Mouse (Mus musculus) liver, embryonic 15.5 days (tissue): ENCODE results near the gene Trabd2b. TPM values are rescaled to one million over a fixed set of nuclear protein-coding genes. Genes with fewer than 3 reads are reported as not detected.

Experiments used
- ATAC-seq: fragments of 200-750 bp; cut with Nextera tagmentation; 2 replicates; pipeline ENCODE4 v1.8.0; 2017; ENCODE audit warnings: moderate number of reproducible peaks, mild to moderate bottlenecking, moderate library complexity; ENCODE audit not compliant: insufficient read depth
- H3K27ac ChIP-seq: fragments of 300-500 bp; sonication (generic); replicated peaks from 2 replicates; pipeline ENCODE4 v1.5.1; 2015; ENCODE audit warnings: mild to moderate bottlenecking, inconsistent platforms
- H3K27me3 ChIP-seq: fragments of 300-500 bp; sonication (generic); 2 replicates; pipeline ENCODE4 v1.6.1; 2015; ENCODE audit warnings: mild to moderate bottlenecking, inconsistent platforms
- H3K36me3 ChIP-seq: fragments of 300-500 bp; sonication (generic); replicated peaks from 2 replicates; pipeline ENCODE4 v1.6.1; 2015; ENCODE audit warnings: moderate library complexity, mild to moderate bottlenecking, inconsistent platforms
- H3K4me1 ChIP-seq: fragments of 300-500 bp; sonication (generic); replicated peaks from 2 replicates; pipeline ENCODE4 v1.6.1; 2015; ENCODE audit warnings: inconsistent platforms
- H3K4me2 ChIP-seq: fragments of 300-500 bp; sonication (generic); 2 replicates; pipeline ENCODE4 v1.6.1; 2015; ENCODE audit warnings: moderate library complexity, mild to moderate bottlenecking, inconsistent platforms
- H3K4me3 ChIP-seq: fragments of 300-500 bp; sonication (generic); replicated peaks from 2 replicates; pipeline ENCODE4 v1.5.1; 2015; ENCODE audit warnings: mild to moderate bottlenecking, inconsistent platforms
- H3K9ac ChIP-seq: fragments of 300-500 bp; sonication (generic); 2 replicates; pipeline ENCODE4 v1.6.1; 2015; ENCODE audit warnings: moderate library complexity, mild to moderate bottlenecking, inconsistent platforms
- H3K9me3 ChIP-seq: fragments of 300-500 bp; sonication (generic); replicated peaks from 2 replicates; pipeline ENCODE4 v1.6.1; 2016; ENCODE audit warnings: inconsistent platforms
- WGBS: fragments of 180-500 bp; shearing (Covaris S2); methylation state at CpG from one replicate; pipeline ENCODE4 v1.1.7; 2015; ENCODE audit warnings: mixed read lengths; ENCODE audit not compliant: insufficient replicate concordance; 5-methylcytosine and 5-hydroxymethylcytosine counted together
- polyA plus RNA-seq: library from polyadenylated mRNA; unstranded; fragments of >200 nt; fragmentation: Nextera tagmentation; extraction: Ambion mirVana; gene quantifications from 2 replicates; pipeline ENCODE4 v1.2.1, GENCODE M21; 2015

Trabd2b gene
- polyA plus RNA-seq, 1 experiment from 2014 or later = 0.08 TPM

DNA sequence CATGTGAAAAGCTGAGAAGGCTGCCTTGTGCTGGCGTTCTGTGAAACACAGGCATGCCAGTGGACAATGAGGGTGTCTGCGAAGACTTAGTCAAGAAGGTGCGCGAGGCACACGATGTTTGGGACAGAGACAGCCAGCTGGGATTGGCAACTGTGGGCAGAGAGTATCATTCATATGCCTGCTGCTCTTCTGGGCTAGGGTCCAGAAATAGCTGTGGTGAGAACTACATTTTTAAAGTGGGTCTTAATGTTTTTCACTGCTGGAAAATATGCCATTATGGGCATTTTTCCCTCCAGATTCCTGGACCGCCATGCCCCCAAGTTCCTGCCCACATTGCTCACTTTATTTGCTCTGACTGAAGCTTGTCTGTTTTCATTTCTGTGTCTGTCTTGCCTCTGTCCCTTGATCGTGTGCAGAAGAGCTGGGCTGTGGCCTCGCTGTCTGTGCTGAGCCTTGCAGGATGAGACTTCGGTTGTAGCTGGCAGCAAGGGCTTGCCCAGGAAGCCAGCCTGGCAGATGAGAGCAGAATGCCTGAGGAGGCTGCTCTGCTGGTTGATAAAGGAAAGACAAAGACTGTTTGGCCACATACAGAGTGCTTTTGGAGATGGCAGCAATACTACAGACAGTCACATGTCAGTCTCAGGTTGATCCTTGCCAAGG lies 42.0 kb downstream of the Trabd2b start:
- H3K27me3 ChIP-seq = no peaks in the 10 kb centered on the region
- no peak overlapping the region for H3K9ac ChIP-seq
- ATAC-seq = no peak
- H3K4me2 ChIP-seq = no peak overlapping the region
- H3K4me3 ChIP-seq = no peak overlapping the region
- no peaks in the 10 kb centered on the region for H3K4me1 ChIP-seq
- no peaks in the 10 kb centered on the region for H3K36me3 ChIP-seq
- H3K9me3 ChIP-seq = no peaks in the 10 kb centered on the region
- WGBS = 66% methylated on average over 9 of the region's 9 CpGs
- H3K27ac ChIP-seq = no peak overlapping the region

- WGBS = 57% methylated on average over 3 of the region's 3 CpGs
- no peaks in the 10 kb centered on the region for H3K9me3 ChIP-seq
Observed at GRCm38 (mm10) chr4:114453101-114453500, 46.6 kb downstream of the Trabd2b start.

DNA sequence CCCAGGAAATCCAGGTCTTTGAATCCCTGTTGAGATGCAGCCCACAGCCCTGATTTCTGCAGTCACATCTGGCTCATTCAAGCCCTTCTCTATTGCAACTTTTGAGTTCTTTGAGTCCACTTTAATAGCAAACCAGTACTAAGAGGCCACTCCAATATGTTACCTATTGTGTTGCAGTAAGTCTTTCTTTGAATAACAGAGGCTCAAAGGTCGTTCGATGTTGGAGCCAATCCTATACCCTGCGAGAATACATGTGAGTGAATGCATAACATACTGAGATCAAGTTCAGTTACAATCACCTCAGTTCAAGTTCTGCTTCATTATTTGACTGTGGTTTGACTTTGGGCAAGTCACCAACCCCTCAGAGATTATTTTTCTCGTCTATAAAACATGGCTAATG lies 47.5 kb downstream of the Trabd2b start:
- 63% methylated on average over 4 of the region's 4 CpGs for WGBS

More at GRCm38 (mm10) chr4:114453101-114453500, 46.6 kb downstream of the Trabd2b start:
- no peak overlapping the region for H3K4me3 ChIP-seq
- H3K36me3 ChIP-seq = no peaks in the 10 kb centered on the region
- no peaks in the 10 kb centered on the region for H3K27me3 ChIP-seq
- no peaks in the 10 kb centered on the region for H3K4me1 ChIP-seq
- no peak overlapping the region for H3K27ac ChIP-seq
- no peak overlapping the region for H3K4me2 ChIP-seq
- no peak for ATAC-seq
- H3K9ac ChIP-seq = no peak overlapping the region

DNA sequence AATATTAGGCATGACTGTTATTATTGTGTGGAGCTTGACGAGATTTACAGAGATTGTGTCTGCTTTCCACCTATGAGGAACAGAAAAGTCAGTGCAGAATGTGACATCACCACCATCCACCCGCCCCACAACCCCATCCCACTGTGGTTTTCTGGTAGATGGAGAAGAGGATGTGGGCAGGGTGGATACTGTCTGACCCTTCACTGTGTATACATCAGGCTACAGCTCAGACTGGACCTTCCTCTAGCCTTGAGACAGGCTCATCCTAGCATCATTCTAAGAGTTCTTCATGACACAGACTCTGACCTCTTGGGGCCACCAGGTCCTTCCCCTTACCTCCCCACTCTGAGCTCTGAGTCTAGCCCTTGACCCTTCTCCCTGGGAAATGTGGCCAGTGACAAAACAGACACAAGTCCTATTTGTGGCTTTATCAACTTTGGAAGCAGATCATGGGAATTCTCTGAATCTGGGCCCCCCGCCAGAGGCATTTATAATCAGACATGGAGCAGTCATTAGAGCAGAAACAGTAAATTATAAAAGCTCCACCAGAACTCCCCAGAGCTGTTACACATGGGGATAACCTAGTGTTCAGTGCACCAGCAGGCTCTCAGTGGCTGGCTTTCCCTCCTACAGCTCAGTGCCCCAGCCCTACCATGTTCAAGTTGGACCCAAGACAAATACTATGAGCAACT lies 48.1 kb downstream of the Trabd2b start:
- Histone ChIP-seq H3K9me3 (no peaks in the 10 kb centered on the region), H3K4me1 (no peaks in the 10 kb centered on the region), H3K4me3 (no peak overlapping the region), H3K4me2 (no peak overlapping the region), H3K9ac (no peak overlapping the region), H3K27me3 (no peaks in the 10 kb centered on the region), H3K27ac (no peak overlapping the region), H3K36me3 (no peaks in the 10 kb centered on the region)
- 51% methylated on average over 3 of the region's 3 CpGs for WGBS
- no peak for ATAC-seq

More for the DNA sequence above, 47.5 kb downstream of the Trabd2b start:
- Histone ChIP-seq H3K4me2 (no peak overlapping the region), H3K27ac (no peak overlapping the region), H3K4me3 (no peak overlapping the region), H3K36me3 (no peaks in the 10 kb centered on the region), H3K27me3 (no peaks in the 10 kb centered on the region), H3K4me1 (no peaks in the 10 kb centered on the region), H3K9me3 (no peaks in the 10 kb centered on the region), H3K9ac (no peak overlapping the region)
- no peak for ATAC-seq

DNA sequence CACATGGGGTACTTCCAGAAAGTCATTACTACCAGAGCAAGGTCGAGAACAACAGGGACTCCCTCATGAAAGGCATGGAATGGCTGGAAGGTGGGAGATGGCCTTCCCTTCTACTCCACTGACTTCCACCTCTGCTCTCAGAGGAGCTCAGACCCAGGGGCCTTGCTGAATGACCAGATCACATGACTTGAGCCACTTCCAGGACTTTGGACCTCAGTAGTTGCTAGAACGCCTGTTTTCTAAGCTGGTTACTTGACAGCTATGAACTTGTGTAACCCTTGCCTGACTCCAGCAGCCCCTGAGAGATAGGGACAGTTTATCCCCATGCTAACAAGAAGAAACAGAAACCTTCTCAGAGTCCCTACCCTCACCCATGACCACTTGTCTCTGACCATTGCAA lies 50.6 kb downstream of the Trabd2b start:
- Histone ChIP-seq H3K27ac (no peak overlapping the region), H3K9me3 (no peaks in the 10 kb centered on the region), H3K4me3 (no peak overlapping the region), H3K4me1 (no peaks in the 10 kb centered on the region), H3K36me3 (no peaks in the 10 kb centered on the region), H3K27me3 (no peaks in the 10 kb centered on the region), H3K4me2 (no peak overlapping the region), H3K9ac (no peak overlapping the region)
- WGBS = 54% methylated on average over 2 of the region's 2 CpGs
- no peak for ATAC-seq

- no peak overlapping the region for H3K27ac ChIP-seq
- ATAC-seq = no peak
- no peaks in the 10 kb centered on the region for H3K4me1 ChIP-seq
- no peaks in the 10 kb centered on the region for H3K9me3 ChIP-seq
- H3K9ac ChIP-seq = no peak overlapping the region
- H3K4me3 ChIP-seq = no peak overlapping the region
- no peaks in the 10 kb centered on the region for H3K27me3 ChIP-seq
- H3K36me3 ChIP-seq = no peaks in the 10 kb centered on the region
- WGBS = 57% methylated on average over 5 of the region's 5 CpGs
- H3K4me2 ChIP-seq = no peak overlapping the region
Observed at GRCm38 (mm10) chr4:114459591-114459990, 53.1 kb downstream of the Trabd2b start.

DNA sequence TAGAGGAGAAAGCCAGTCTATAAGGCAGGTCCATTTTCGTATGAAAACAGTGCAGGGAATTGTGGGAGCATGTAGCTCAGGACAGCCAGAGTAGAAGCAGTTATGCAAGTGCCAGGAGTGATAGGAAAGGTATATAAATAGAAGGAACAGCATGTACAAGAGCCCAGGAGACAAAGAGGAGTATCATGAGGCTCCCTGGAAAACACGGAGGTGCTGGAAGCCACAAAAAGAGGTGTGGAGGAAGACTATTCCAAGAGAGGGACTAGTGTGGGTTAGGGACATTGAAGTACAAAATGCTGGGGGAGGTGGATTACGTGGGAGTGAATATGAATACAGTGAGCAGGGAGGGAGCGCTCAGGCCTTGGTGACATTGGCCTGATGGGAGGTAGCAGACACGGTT lies 53.9 kb downstream of the Trabd2b start:
- Histone ChIP-seq H3K4me2 (no peak overlapping the region), H3K36me3 (no peaks in the 10 kb centered on the region), H3K4me1 (no peaks in the 10 kb centered on the region), H3K4me3 (no peak overlapping the region), H3K9ac (no peak overlapping the region), H3K9me3 (no peaks in the 10 kb centered on the region), H3K27ac (no peak overlapping the region), H3K27me3 (no peaks in the 10 kb centered on the region)
- WGBS = 53% methylated on average over 5 of the region's 5 CpGs
- ATAC-seq = no peak

- no peak for ATAC-seq
Observed at GRCm38 (mm10) chr4:114461093-114461492, 54.6 kb downstream of the Trabd2b start.

DNA sequence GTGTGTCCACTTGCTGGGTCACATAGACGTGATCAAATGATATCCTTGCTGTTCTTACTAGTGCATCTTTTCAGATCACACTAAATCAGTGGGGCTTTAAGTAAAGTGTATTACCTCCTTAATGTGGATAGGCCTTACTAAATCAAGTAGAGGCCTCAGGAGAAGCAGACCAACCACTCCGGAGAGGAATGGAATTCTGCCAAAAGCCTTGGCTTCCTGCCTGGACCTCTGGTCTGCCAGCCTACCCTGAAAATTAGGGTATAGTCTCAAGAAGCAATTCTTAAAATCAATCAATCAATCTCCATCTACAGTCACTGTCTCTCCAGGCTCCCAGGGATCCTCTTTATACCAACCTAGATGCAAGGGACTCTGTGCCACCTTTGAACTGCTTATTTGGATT lies 59.1 kb downstream of the Trabd2b start:
- H3K27me3 ChIP-seq = no peaks in the 10 kb centered on the region

More at GRCm38 (mm10) chr4:114461093-114461492, 54.6 kb downstream of the Trabd2b start:
- Histone ChIP-seq H3K4me1 (no peaks in the 10 kb centered on the region), H3K27me3 (no peaks in the 10 kb centered on the region), H3K4me2 (no peak overlapping the region), H3K9ac (no peak overlapping the region), H3K4me3 (no peak overlapping the region), H3K9me3 (no peaks in the 10 kb centered on the region), H3K36me3 (no peaks in the 10 kb centered on the region), H3K27ac (no peak overlapping the region)
- 52% methylated on average over 5 of the region's 5 CpGs for WGBS

GRCm38 (mm10) chr4:114467371-114468094 lies 61.0 kb downstream of the Trabd2b start:
- H3K27ac ChIP-seq = no peak overlapping the region
- H3K27me3 ChIP-seq = no peaks in the 10 kb centered on the region
- no peak for ATAC-seq
- H3K9me3 ChIP-seq = no peaks in the 10 kb centered on the region
- no peak overlapping the region for H3K4me2 ChIP-seq
- WGBS = 14% methylated on average over 6 of the region's 6 CpGs
- H3K9ac ChIP-seq = no peak overlapping the region
- no peaks in the 10 kb centered on the region for H3K4me1 ChIP-seq
- no peak overlapping the region for H3K4me3 ChIP-seq
- no peaks in the 10 kb centered on the region for H3K36me3 ChIP-seq

More for the DNA sequence above, 59.1 kb downstream of the Trabd2b start:
- no peak overlapping the region for H3K27ac ChIP-seq
- H3K4me1 ChIP-seq = no peaks in the 10 kb centered on the region
- 46% methylated on average over 2 of the region's 2 CpGs for WGBS
- H3K9ac ChIP-seq = no peak overlapping the region
- no peaks in the 10 kb centered on the region for H3K36me3 ChIP-seq
- H3K4me2 ChIP-seq = no peak overlapping the region
- H3K9me3 ChIP-seq = no peaks in the 10 kb centered on the region
- no peak for ATAC-seq
- no peak overlapping the region for H3K4me3 ChIP-seq

DNA sequence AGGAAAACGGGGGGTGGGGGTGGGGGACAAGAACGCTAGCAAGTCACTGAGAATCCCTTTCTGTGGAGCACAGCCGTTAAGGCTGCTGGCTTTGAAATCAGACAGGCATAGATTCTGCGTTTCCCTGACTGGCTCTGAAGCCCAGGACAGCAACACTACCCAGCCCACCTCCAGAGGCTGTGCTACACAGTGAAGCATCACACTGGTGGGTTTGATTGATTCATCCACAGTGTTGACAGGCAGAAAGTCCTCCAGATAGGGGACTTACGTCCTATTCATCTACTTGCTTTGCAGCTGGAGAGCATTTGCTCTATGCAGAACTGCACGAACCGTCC lies 61.5 kb downstream of the Trabd2b start:
- H3K27me3 ChIP-seq = no peaks in the 10 kb centered on the region
- H3K9me3 ChIP-seq = no peaks in the 10 kb centered on the region
- no peak overlapping the region for H3K9ac ChIP-seq
- no peaks in the 10 kb centered on the region for H3K36me3 ChIP-seq
- no peak overlapping the region for H3K4me2 ChIP-seq
- H3K27ac ChIP-seq = no peak overlapping the region
- no peaks in the 10 kb centered on the region for H3K4me1 ChIP-seq
- ATAC-seq = no peak
- WGBS = 13% methylated on average over 7 of the region's 7 CpGs
- H3K4me3 ChIP-seq = no peak overlapping the region
